Mouse (Mus musculus) thymus, adult 2 months (tissue): ENCODE results near the gene Foxp2.

Experiments
- CTCF ChIP-seq: fragments of 200-500 bp; IDR thresholded peaks from 2 replicates; pipeline ENCODE4 v1.5.1; 2012; ENCODE audit warnings: mild to moderate bottlenecking, control low read depth, low read length, moderate library complexity, borderline replicate concordance; ENCODE audit not compliant: control insufficient read depth, poor library complexity, insufficient read depth; ENCODE audit errors: extremely low read depth
- POLR2A ChIP-seq: fragments of 200-500 bp; IDR thresholded peaks from 2 replicates; pipeline ENCODE4 v1.6.1; 2012; ENCODE audit warnings: mild to moderate bottlenecking, low read length, control low read depth, moderate library complexity; ENCODE audit not compliant: control insufficient read depth, poor library complexity, insufficient read depth; ENCODE audit errors: extremely low read depth

GRCm38 (mm10) chr6:15396462-15396861, 495.3 kb downstream of the Foxp2 start:
- TF ChIP-seq POLR2A (no peak), CTCF (no peak)
